Mouse (Mus musculus): ENCODE results near the gene Tbx21.

Gene Tbx21

DNA sequence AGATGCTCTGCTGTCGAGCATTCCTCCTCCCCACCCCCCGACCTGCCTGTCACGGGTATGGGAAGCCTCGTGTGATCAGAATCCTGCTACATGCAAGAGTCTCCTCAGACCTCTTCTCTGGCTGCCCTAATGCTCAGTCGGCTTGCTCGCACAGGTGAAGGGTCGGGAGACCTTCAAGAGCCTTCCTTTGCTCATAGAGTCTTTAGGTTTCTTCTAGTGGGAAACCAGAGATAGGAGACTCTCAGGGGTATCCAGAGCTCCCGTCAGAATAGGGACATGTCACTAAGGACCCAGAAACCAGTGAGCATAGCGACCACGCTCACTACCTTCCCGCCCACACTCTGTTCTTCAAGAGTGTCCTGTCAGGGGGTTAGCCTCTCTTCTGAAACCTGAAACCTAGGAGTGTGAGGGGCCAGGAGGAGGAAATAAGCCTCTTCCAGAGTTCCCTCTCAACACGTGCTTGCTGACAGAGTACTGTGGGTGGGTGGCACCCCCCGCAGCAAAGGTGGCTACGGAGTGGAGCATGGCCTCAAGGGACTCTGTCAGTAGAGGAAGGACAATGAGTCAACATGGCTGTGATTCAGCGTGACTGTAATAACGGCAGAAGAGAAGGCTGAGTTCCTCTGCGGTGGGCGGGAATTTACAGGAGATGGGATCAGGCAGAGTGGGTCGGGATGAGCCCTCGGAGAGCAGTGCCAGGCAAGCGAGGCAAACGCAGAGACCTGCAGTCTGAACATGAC, 31.6 kb downstream of the Tbx21 start:
- DNase-seq (ENCODE audit: low spot score): no peak

DNA sequence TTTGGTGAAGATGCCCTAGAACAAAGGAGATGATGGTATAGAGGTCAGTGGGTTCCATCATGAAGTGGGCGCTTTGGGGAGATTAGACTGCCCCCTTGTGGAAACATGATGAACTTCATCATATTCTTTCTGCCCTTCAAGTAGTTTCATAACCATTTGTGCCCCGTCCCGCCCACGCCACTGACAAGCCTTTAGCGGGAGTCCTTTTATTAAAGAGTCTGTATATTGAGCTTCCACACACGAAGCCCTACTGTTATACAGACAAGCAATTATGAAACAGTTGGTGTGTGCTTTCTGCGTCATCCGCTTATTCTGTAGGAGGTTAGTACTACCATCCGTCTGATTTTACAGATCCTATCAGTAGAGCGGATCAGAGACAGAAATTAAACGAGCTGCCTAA, 32.2 kb downstream of the Tbx21 start:
- DNase-seq (ENCODE audit: low spot score): peak; percentile 12

DNA sequence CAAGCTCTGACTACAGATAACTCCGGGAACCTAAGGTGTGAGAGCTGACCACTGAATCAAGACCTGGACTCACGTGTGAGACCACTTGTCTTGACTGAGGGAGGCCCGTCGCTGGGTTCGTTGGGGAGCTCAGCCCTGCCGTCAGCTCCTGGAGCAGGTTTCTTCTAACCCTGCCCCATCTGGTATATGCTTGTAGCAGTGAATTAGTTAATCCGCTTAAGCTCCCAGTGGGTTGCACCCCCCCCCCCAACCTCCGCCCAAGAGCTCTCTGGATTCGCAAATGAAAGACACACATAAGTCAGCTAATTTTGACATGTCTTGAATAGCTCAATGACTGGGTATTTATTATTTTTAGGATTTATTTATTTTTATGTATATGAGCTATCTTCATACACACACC, 34.8 kb downstream of the Tbx21 start:
- DNase-seq (ENCODE audit: low spot score): no peak

DNA sequence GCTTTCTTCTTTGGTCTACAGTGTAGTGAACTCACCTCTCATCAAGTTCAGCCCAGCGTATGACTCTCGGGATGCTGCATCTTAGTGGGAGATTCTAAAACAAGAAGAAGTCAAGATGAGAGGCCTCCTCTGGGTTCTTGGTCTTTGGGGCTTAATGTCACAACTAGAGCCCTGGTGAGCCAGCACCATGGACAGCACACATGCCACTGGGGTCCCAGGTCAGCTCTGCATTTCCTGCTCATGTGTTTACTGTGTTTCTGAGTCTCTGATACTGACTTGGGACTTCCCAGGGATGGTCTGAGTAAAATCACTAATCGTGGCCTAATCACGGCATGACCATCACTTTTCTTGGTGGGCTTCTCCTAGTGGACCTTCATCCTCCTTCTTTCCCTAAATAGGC, 36.4 kb downstream of the Tbx21 start:
- DNase-seq (ENCODE audit: low spot score): no peak

DNA sequence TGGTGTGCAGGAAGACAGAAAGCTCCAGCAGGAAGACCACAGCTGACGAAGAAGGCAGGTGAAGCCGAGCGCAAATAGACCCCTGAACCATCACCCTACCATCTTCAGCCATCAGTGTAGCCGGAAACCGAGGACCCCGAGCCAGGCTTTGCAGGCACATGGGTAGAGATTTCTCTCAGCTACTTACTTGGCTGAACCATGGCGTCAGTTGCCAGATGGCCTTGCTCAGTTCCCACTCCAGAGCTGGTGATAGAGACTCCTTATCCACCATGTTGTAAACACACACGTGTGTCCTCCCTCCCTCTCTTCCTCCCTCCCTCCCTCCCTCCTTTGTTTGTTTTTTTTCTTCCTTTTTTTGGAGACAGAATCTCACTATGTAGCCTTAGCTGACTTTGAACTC, 40.9 kb downstream of the Tbx21 start:
- no peak for DNase-seq (ENCODE audit: low spot score)

DNA sequence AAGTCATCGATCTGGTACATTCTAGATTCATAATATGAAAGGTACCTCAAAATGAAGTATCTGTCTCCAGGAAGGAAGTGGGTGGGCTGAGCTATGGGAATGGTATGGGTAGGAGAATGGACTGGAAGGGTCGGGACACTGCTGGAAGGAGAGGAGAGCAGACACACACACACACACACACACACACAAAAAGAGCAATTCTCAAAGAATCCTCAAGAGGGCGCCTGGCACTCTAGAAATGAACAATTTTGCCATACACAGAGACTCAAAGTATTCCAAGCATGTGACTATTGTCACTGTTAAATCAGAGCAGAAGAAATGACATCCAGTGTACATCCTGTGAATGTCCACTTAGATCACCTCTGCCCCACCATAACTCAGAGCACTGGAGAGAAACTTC, 42.6 kb downstream of the Tbx21 start:
- no peak for DNase-seq (ENCODE audit: low spot score)

DNA sequence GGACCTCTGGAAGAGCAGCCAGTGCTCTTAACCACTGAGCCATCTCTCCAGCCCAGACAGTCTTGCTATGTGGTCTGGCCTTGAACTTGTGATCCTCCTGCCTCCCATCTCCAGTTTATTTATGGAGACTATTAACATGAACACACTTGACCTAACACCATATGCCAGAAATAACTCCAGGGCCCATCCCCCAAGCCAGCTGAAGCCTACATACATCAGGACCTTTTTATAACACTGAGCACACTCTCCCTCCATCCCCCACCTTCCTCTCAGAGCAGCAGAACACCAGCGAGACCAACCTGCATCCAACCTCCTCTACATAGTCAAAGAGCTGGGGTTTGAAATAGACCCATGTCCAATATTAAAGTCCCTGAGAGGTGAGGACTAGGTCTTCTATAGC, 44.0 kb downstream of the Tbx21 start:
- no peak for DNase-seq (ENCODE audit: low spot score)

DNA sequence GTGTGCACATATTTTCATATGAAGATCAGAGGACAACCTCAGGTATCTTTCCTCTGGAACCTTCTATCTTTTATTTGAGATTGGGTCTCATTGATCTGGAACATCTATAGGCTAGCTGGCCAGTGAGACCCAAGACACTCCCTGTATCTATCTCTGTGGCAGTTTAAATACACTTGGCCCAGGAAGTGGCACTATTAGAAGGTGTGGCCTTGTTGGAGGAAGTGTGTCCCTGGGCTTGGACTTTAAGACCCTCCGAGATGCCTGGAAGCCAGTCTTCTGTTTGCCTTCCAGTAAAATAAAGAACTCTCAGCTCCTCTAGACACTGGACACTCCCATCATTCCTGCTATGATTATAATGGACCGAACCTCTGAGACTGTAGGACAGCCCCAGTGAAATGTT, 45.4 kb downstream of the Tbx21 start:
- no peak for DNase-seq (ENCODE audit: low spot score)

DNA sequence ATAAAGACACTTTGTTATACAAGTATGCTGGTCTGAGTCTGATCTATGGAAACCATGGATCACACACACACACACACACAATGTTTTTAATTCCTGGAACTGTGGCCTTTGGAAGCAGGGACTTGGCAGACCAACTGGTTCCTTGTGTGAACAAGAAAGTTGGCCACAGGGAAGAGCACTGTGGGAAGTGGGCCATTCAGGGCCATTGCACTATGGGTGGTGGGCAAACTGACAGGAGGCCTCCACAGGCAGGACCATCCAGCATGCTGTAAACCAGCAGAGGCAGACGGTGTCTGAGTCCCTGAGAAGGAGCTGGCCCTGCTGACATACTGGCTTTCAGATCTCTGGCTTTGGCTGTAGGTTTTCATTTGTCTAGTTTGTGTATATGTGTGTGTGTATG, 45.8 kb downstream of the Tbx21 start:
- DNase-seq (ENCODE audit: low spot score): no peak

DNA sequence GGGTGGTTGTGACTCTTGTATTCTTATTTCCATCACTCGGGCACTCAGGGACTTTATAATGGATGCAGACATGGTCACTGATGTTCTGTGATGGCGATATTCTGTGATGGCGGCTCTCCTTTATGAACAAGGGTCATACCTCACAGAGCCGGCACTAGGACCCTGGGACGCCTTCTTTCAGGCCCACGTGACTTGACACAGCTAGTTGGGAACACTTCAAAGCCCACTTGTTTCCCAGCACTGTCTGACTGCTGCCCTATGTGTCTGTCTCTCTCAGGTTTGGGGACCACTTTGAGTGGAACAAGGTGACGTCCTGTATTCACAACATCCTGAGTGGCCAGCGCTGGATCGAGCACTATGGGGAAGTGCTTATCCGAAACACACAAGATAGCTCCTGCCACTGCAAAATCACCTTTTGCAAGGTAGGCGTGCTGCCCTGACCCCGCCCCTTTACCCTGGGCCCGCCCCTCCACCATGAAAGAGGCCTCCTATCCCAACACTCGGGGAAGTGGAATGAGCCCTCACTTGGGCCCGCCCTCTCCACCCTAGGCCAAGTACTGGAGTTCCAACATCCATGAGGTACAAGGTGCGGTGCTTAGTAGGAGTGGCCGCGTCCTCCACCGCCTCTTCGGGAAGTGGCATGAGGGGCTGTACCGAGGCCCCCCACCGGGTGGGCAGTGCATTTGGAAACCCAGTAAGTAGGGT, 48.3 kb downstream of the Tbx21 start:
- DNase-seq (ENCODE audit: low spot score): no peak

DNA sequence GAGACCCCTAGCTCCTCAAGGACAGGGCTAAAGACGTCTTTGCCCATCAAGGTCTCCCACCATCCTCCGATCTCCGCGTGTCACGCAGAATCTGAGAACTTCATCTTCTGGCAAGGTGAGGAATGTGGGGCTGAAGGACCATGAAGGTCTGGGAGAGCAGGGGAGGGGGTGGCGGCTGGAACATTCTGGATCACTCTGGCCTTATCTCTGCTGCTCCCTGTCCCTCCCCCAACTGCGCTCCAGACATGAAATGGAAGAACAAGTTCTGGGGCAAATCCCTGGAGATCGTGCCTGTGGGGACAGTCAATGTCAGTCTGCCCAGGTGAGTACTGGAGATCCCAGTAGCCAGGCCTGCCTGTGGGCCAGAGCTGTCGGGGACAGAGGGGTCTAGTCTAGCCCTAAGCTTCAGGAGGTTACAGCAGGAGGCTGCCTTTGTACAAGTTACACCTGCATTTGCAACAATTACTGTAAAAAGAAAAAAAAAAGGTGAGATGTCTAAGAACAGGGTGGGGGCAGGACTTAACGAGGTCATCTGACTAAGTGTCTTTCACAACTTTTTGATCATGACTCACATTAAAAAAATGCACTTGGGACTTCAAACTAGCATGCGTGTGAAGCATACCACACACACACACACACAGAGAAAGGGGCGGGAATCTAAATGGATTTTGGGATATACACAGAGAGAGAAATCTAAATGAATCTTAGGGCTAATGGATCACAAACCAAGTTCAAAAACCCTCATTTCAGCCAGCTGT, 49.4 kb downstream of the Tbx21 start:
- DNase-seq (ENCODE audit: low spot score): no peak

DNA sequence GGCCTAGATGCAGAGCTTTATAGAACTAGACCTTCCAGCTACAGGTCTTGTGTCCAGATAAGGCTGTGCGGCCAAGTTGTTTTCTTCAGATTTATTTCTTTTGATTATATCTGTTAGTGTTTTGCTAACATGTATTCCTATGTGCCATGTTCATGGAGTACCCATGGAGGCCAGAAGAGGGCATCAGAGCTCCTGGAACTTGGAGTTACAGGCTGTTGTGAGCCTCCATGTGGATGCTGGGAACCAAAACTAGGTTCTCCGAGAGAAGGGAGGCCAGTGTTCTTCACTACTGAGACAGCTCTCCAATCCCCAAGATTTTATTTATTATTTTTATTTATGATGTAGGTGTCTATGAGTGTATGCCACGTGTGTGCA, 51.2 kb downstream of the Tbx21 start:
- no peak for DNase-seq (ENCODE audit: low spot score)

DNA sequence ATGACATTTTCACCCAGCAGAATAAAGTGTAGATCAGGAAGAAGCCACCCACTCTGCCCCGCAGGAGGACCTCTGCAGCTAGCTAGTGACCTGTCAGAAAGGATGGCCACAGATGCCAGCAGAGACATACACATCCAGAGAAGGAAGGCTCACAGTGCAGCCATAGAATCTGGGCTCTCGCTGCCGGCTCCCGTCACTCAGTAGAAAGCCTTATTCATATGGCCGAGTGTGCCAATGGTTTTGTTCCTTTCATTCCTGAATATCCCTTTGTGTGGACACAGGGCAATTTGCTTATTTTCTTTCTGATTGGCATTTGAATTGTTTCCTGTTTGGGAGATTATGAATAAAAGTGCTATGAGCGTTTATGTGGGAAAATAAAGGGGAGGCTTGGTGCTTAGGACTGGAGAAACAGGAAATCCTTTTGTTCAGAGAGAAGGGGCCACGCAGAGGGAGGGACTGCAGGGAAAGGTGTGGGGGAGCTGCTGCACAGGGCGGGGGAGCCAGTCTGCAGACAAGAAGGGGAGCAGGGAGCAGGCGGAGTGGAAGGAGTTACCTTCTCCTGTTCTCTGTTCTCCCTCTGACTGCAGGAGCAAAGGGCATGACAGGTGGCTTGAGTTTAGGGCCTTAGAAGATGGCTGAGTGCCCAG, 51.7 kb downstream of the Tbx21 start:
- no peak for DNase-seq (ENCODE audit: low spot score)

DNA sequence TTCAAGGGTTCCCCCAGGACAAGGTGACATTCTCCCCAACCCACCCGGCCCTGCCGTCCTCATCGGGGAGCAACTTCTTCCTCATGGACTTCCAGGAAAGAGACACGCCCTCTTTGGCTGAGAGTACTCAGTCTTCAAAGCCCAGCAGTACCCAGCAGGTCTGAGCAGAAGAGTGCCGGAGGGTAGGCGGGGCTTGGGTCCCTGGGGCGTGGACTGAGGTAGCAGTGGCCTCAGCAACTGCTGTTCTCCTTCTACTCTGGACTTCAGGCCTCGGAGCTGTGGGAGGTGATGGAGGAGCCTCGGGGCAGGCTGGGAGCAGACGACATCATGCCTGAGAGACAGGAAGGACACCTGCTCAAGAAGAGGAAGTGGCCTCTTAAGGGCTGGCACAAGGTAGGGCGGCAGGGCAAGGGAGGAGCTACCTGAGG, 62.9 kb downstream of the Tbx21 start:
- peak; percentile 26 for DNase-seq (ENCODE audit: low spot score)

DNA sequence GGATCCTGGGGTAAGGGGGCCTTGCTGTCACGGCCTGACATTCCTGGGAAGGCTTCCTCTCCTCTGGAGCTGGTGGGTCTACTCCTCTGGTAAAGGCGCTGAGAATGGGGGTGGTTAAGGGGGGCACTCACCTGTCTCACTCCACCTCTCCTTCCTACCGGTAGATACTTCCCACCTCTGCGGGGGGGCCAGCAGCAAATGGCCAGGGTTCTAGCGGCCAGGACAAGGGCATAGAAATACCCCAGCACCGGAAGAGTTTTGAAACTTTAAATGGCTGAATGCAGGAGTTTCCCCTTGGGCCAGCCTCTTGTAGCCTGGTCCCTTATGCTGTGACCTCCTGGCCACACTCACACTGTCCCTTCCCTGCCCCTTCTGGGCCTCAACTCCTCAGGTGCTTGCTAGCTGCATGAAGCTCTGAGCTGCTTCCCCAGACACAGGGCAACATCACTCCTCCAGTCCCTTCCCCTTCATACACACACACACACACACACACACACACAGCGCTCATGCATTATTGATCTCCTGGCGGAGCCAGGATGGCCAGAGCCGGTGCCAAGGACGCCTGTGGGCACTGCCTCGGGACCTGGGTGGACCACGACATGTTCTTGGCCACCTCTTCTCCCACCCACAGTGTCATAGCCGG, 64.1 kb downstream of the Tbx21 start:
- DNase-seq (ENCODE audit: low spot score): no peak

DNA sequence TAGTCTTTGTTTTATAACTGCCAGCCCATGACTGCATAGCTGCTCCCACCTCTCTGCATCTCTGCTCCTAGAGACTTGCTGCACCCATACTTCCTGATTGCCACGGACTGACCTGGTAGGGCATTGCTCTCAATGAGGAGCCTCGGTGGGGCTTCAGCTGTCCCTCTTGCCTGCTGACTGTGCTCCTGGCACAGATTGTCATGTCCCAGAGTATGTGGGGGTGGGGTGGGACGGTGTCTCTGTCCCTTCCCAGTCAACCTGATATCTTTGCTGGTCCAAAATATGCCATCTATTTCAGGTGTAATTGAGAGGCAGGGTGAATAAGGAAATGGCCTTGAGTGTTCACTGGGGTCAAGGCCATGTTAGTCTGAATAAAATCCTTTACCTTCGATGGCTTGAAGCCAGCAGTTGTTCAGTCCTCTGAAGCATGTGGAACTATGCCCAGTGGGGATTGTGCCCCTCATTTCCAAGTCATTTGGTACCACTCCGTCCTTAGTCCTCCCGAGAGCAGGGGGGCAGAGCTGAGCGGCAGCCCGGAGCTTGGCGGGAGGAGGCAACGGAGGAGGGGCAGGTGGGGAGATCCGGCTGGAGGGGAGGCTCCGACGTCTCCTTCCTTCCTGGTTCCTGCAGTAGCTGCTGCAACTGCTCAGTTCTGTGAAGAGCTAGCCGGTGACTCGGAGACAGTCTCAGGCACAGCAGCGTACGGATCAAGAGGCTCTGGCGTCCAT, 64.8 kb downstream of the Tbx21 start, which contains the start of gene Osbpl7:
Osbpl7 (plus strand) TSS at position 413 of the 728 bp plus-strand sequence.
- peak; percentile 19 for DNase-seq (ENCODE audit: low spot score)

DNA sequence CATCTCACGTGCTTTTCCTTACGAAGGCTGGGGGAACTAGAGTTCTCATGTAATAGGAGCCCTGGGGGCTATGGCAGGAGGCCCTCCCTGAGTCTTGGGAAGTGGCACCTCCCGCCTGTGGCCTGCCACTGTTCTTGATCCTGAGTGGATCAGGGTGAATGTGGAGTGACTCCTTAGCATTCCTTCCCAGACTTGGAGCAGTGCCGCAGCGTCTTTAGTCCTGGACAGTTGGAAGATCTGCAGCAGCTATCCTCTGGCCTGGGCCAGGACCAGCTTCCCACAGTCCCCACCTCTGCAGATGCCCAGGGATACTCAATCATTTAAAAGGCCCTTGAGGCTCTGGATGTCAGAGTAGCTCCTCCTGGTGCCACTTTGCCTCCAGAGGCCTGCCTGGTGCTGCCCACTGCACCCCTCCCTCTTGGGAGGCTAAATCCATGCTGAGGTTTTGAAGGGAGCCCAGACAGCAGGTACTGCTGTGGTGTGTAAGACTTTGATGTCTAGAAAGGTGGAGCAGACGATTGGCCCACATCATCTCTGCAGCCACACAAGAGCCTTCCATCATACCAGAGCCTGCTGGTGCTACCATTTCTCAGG, 65.5 kb downstream of the Tbx21 start:
- no peak for DNase-seq (ENCODE audit: low spot score)

DNA sequence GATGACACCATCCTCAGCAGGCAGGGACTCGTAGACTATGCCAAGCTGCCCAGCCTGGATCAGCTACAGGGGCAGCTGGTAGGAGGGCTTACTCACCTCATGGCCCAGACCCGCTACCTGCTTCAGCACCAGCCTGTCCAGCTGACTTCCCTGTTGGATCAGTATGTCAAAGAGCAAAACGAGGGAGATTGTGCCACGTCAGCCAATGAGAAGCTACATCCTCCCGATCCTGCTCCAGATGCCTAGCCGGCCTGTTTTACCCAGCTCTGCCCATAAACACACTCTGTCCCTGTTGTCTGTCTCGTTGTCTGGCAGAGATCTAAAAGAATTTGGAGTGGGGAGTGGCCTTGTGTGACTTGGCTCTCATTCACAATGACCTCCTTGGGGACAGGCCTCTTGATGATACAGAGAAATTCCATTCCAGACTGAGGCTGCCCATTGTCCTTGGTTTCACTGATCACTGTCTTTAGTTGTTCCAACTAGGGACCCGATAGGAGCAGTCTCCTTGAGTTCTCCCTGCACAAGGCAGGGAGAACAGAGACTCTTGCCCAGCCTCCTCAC, 67.0 kb downstream of the Tbx21 start:
- no peak for DNase-seq (ENCODE audit: low spot score)
